Mouse (Mus musculus): ENCODE measurements at regions not wholly inside any gene's neighbourhood (a gene's known extent, or its start where the extent isn't known, plus 50 kb on each side); places are given as distances from the start of the nearest gene placed in this dataset.

DNA sequence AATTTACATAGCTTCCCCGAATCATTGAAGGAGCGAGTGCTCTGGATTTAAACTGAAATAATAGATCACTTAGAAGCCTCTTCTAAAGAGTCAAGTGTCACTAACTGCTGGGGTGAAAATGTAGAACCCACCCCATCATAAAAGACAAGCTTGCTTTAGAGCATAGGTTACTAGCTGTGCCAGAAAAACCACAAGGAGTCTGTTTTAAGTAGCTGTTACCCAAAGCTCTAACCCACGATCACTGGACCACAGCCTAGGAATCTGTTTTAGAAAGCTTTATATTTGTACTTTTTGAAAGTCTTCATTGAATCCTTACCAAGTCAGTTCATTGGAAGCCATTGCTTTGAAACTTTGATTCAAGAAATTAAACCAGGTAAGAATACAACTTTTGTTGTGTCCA, 233.7 kb upstream of the Dcn start:
- in situ Hi-C loops (cut with MboI, MseI): no loop called here

DNA sequence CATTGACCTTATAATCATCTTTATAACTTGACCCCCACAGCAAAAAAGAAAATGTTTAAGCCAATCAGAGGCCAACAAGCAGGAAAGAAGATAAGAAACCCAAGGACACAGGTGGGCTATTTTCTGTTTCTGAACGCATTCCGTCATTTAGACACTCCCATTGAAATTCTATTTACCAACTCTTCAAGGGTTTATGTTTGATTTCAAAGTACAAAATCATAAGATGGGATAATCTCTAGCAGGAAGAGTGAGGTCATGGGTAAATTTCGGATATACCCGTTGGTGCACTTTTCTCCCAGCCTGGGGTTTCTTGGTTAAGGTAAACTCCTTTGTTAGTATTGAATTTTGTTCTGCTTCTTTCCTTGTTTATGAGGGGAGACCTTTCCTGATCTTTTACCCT, 230.9 kb upstream of the Dcn start:
- in situ Hi-C loops (cut with MboI, MseI): no loop called here

DNA sequence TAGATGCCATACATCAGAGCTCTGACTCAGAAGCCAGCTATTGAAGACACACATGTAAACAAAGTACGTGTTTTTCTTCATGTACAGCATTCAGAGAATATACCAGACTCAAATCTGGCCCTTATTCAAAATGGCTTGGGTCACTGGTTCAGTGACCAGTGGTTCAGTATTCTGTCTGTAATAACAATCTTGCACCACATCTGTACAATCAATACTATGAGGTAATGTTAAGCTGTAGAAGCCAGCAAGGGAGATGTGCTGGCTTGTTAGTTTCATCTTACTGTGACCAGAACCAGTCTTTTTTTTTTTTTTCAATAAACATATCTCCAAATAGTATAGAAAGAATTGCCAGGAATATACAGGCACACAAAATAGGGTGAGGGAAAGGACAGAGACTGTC, 229.6 kb upstream of the Dcn start:
- in situ Hi-C loops (cut with MboI, MseI): no loop called here

DNA sequence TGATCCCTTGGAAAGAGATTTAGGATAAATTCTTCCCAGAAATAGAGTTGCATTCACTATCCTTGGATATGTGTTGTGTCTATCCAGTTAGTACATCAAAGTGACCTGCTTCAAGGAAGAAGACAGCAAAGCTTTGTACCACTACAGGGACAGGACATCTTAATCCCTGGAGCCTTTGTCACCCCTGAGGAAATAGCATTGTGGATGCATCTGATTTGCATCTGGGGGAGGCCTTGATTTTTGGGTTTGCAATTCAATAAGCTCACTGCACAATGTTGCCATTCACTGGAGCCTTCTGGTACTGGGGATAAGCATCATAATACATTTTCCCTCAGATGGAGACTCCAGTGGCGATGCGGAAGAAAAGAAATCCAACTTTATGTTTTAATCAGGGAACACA, 229.2 kb upstream of the Dcn start:
- in situ Hi-C loops (cut with MboI, MseI): no loop called here

DNA sequence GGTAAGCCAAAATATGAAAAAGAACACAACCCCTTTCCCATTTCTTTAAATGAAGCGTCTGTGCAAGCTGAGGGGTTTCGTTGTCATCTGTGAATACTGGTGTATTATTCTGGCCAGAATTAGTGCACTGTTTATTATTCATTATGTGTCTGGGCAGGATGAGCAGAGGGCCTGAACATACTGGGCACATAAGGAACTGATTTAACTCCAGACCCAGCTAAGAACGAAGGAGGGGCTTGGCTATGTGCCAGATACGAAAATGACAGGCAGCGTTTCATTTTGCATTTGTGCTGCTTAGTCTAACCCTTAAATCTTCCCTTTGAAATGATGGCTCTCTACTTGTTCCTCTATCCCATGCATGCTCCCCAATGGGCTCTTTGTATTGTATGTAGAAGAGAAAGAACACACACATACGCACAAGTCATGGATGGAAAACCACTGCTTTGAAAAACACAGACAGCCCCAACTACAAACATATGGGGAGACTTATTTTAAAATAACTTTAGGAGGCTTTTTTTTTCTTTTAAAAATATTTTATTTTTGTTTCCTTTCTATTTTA, 213.4 kb upstream of the Dcn start:
- in situ Hi-C loops (cut with MboI, MseI): no loop called here

DNA sequence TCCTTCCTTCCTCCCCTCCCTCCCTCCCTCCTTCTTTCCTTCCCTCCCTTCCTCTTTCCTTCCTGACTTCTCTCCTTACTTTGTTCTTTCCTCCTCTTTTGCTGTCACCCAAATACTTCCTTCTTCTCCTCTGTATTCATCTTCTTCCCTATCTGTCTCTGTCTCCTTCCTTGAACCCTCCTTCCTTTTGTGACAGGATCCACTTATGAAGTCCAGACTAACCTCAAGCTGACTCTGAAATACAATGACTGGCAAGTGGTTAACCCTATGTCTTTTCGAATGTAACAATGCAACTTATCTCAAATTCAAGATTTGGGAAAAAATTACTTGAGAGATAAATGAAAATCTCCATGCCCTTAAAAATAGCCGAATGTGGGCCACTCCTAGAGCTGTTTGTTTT, 197.0 kb upstream of the Dcn start:
- in situ Hi-C loops (cut with MboI, MseI): no loop called here

DNA sequence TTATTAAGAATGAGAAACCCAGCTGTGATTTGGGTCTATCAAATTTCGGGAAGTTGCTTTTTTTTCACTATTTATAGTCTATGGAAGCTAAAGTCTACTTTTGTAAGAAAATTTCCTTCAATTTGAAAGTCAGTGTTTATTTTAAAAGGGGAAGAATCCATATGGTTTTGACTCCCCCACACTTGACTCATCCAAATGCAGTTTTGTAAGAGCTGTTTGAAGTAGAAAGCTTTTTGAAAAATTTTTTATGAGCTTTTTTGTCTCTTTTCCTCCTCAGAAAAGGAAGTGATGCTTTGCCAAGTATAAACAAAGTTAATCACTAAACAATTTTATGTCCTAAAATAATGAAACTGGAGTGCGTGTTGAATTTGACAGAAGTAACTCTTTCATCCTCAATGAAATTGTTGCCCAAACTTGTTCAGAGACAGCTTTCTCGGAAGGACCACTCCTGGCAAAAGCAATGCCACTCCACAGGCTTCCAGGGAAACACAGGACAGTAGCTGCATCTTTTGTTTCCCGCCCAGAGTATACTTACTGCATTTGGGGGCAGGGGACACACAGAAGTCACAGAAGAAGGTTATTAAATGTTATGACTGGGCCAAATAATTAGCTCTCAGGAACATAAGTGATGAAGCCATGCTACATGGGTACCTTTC, 196.4 kb upstream of the Dcn start:
- in situ Hi-C loops (cut with MboI, MseI): no loop called here

DNA sequence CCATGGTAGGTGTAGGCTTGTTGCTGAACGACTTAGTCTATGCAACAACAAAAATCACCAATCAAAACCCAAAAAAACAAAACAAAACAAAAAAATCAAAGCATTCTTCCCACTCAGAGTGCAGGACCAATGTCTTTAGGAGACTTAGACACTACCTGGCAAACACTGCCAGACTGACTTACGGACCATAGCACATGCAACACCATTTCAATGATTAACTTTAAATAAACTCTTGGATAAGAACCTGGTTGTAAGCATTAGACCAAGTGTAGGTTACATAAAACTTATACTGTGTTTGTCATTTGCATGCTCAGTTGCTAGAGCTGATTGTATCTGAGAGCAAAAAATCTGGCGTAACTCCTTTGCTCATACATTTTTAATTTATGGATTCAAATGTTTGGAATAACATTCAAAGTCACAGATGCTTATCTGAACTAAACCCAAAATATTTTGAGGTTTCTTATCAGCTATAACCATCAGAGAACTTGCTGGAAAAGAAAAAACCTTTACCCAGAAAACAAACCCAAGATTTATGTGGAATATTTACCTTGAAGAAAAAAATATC, 174.5 kb upstream of the Dcn start:
- in situ Hi-C loops (cut with MboI, MseI): loop anchor here (5.0 kb wide), 1 partner anchor 673 kb away; no protein-coding TSS in a partner anchor

DNA sequence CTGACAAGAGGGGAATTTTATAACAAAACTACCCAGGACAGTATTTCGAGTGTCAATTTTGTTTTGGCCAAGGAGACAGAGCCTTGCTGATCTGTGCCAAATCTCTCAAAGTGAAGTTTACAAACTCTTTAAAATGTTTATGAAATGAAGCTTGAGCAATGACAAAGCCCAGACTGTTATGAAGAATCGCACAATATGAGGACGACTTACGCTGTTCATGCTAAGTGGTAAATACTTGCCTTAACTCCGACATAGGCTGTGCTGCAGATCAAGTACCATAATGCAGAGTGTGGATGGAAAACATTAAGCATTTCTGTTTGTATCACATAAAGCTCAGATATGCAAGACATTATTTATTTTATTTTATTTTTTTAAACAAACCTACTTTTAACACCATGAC, 169.8 kb upstream of the Dcn start:
- in situ Hi-C loops (cut with MboI, MseI): loop anchor here (5.0 kb wide), 1 partner anchor 677 kb away; no protein-coding TSS in a partner anchor

DNA sequence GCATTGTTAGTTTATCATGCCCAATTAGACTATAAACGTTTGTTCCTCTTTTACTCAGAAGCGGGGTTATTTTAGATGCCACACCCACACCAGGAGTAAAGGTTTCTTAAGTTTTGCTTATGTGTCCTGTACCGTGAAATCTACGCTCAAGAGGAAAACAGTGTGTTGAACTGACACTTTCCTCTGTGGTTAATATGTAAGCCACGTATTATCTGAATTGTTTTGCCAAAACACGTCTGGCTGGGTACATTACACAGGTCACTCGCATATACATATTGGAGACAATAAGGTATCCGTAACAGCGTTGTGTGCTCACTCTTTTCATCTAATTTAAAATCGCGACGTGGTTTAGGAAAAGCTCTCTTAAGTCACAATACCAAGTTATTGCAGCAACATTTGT, 166.9 kb upstream of the Dcn start:
- in situ Hi-C loops (cut with MboI, MseI): loop anchor here (10.0 kb wide), 3 partner anchors 578 to 1068 kb away; no protein-coding TSS in a partner anchor

DNA sequence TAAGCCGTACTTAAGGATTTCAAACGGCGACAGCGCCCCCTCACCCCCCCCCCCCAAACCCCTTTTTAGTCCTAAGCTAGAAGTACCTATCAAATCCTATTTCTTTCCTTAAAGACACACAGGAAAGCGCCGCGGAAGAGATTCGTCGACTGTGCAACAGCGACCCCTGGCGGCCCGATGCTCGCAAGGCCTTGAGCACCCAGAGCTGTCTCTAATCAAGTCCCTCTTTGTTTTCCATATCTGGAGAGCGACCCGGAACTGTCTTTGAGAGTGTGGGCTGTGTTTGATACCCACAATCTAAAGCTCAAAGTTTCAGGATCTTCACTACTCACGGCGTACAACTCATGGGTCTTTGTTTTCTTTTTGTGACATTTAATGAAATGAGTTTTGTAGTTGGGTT, 166.4 kb upstream of the Dcn start:
- in situ Hi-C loops (cut with MboI, MseI): loop anchor here (10.0 kb wide), 3 partner anchors 578 to 1068 kb away; no protein-coding TSS in a partner anchor

DNA sequence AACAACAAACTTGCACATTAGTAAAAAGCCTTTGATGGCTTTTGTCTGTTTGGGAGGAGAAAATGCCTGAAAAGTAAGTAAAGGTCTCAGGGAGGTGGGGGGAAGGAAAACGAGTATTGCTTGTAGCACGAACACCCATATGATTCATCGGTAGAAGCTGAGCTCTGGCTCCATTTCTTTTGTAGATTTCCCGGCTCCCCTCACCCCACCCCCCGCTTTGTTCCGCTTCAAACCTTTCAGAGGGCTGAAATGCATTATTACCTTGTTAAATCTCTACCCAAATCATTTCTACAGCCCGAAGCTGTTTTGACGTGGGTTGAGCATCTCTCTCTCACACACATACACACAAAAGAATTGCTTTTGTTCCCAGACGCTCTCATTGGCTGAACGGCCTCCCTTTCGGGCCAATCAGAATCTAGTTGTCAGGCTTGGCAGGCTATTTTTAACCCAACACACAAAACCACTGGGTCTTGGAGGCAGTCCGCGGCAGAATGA, 166.0 kb upstream of the Dcn start:
- in situ Hi-C loops (cut with MboI, MseI): loop anchor here (10.0 kb wide), 3 partner anchors 579 to 1069 kb away; no protein-coding TSS in a partner anchor

DNA sequence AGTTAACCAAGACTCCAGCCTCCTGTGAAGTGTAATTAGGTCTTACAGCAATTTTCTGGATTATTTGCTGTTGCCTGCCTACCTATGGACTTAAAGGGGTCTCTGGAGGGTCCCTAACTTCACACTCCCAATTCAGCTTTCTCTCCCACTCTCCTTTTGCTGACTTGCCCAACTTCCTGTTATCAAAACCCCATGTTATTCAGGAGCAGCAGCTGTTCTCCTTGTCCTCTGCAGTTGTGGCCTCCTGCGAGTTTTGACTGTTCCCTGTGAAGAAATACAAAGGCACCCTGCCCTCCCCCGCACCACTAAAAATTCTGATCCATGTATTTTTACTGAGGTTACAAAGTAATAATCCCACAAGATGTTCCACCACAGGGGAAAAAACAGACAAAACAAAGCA, 146.8 kb upstream of the Dcn start:
- in situ Hi-C loops (cut with MboI, MseI): loop anchor here (10.0 kb wide), 1 partner anchor 1118 kb away; no protein-coding TSS in a partner anchor

DNA sequence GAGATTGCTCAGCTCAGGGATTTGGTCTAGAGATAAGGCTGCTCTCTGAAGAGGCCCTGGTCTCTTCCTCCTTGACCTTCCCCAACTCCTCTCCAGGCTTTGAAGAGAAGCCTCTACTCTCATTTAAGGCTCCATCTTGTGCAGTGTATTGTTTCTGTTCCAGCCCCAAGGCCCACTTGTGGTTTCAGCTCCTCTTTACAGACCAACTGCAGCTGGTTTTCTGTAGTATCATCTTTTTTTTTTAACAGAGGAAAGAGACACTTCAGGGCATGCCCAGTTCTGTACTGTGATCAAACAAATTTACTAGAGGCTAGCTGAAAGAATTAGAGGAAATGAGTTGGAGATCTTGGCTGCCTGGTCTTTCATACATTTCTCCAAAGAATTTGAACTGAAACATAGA, 145.4 kb upstream of the Dcn start:
- in situ Hi-C loops (cut with MboI, MseI): loop anchor here (10.0 kb wide), 1 partner anchor 1119 kb away; no protein-coding TSS in a partner anchor

DNA sequence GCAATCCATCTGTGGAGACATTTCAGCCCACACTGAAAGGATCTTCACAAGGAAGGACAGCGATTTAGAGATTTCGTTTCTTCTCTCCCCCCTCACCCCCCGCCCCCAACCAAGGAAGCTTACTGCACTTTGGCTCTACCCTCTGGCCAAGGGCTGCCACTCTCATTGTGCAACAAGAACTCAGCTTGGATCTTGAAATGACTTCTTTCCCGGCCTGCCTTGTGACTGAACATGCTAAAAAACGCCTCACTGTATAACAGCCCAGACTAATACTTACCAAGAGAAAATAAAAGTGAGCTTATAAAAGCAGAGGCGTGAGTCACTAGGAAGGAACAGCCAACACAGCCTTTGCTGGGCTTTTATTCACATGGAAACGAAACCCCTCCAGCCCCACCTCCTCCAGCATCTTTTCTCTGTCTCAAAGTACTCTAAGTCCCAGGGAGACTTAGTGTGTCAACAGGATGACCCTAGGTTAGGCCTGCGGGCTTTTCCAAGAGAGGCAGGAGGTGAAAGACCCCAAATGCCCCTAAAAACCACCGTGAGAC, 144.7 kb upstream of the Dcn start:
- in situ Hi-C loops (cut with MboI, MseI): loop anchor here (10.0 kb wide), 1 partner anchor 1120 kb away; no protein-coding TSS in a partner anchor

DNA sequence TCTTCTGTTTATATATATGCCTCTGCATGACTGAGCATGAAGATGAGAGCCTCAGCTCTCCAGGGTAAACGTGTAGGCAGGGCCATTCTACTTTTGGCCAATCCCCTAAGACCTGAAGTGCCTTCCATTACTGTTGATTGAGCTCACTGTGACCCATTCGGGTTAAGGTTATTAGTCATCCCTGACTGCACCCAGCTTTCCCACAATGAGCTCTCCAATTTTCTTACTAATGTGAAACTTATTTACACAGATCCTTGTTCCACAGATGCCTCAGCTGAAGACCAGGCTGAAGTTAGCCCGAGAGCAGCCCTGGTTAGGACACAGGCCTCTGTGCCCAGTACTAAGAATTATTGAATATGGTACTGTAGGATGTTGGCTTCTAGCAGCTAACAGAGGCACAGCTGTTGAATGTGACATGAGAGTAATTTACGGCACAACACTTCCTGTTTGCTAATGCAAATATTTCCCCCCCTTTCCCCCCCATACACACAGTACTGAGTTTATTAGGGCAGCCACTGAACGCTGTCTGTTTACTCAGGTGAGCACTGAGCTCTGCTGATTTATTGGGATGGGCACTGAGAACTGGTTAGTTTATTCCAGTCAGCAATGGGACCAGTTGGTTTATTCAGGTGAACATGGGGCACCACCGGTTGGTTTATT, 141.2 kb upstream of the Dcn start:
- in situ Hi-C loops (cut with MboI, MseI): loop anchor here (10.0 kb wide), 1 partner anchor 1123 kb away; no protein-coding TSS in a partner anchor

DNA sequence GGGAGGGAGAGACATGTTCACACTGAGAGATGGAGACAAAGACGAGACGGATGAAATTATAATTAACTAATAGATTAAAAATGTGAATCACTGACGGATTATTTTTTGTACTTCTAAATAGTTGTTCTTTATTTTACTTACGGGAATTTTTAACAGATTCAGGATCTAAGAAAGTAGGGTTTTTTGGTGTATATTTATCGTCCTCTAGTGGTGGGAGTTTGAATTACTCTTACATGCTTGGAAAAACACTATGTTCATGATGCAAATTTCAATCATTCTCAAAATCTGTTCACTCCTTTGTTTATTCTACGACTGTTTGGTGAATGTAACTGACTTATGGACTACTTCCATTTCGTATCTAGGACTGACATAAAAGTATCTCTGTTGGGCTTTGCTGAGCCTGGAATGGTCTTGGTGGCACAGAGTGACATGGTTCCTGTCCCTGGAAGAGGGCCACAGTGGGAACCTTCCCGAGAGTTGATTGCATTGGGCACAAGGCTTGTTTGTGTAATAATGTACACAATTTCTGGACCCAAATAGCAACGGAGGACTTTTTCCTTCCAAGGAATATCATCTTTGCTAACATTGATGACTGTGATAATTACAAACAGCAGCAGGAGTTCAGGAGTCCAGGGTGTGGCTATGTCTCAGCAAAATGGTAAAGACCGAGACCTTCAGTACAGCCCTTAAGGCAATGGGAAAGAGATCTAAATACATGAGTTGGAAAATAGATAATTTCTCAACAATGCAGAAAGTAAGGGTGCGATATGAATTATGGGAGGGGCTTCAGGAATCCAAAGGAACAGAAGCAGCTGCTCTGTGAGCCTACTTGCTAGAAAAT, 139.3 kb upstream of the Dcn start:
- in situ Hi-C loops (cut with MboI, MseI): loop anchor here (10.0 kb wide), 1 partner anchor 1125 kb away; no protein-coding TSS in a partner anchor

DNA sequence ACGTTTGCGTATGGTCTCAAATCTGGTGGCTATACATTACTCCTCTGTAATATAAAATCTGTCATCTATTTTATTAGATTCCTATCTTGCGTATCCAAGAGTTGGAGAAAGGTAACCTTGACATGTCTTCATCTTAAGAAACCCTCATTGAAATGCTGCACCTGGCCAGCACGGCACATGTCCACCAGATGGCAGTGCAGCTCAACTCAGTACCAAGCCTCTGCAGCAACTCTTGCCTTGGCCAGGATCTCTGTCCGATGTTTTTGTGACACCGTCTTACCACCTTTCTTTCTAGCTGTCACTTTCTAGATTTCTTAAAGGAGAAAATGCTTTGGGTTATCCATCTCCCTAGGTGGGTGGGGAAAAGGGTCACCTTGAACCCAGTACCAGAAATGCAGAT, 134.1 kb upstream of the Dcn start:
- in situ Hi-C loops (cut with MboI, MseI): no loop called here

DNA sequence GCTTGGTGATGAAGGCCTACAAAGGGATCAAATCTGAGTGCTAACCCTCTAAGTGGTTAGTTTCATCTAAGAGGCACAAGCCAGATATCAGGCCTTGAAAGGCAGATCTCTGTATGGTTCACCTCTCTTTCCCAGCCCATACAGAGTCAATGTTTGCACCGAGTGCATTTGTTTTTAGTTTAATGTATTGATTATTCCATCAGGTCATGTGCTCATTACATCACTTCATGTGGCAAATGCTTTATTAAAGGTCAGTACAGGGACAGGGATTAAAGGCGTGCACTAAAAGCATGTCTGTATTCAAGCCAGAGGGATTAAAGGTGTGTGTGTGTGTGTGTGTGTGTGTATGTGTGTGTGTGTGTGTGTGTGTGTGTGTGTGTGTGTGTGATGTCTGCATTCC, 132.5 kb upstream of the Dcn start:
- in situ Hi-C loops (cut with MboI, MseI): no loop called here

DNA sequence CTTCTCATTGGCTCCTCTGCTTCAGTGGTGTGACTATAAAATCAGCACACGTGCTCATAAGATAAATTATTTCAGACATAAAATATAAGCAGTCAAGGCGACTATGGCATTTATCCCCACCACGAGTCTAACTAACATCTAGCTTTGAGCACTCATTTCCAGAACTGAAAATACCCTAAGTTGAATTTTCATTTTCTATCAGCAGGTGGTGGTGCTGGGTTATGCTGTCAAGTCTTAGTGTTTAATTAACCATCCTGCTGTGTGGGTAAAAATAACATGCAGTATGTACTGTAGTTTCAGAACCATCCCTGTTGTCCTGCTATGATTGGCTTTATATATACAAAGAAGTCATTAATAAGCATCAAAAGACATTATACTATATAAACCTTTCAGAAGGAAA, 110.8 kb upstream of the Dcn start:
- in situ Hi-C loops (cut with MboI, MseI): no loop called here

DNA sequence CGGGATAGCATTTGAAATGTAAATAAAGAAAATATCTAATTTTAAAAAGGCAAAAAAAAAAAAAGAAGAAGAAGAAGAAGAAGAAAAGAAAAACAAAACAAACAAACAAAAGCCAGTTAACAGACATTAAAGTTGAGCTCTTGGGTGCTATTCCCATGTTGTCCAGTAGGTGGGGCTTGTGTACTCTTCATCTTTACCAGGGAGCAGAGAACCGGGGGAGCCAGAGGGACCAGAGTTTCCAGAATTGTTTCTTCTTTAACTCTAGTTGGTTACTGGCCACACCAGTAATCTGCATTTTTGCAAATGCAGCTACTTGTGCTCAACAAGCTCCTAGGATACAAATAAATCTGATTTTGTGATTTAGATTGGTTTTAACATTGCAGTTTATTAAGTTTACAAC, 103.6 kb upstream of the Dcn start:
- in situ Hi-C loops (cut with MboI, MseI): loop anchor here (10.0 to 25.0 kb wide), 2 partner anchors 319 to 1711 kb away; partner anchors contain the start of gene Ccer1
